Mouse (Mus musculus) stomach, postnatal 0 days (tissue): ENCODE measurements around the gene Pou1f1. TPM values are rescaled to one million over a fixed set of nuclear protein-coding genes. Genes with fewer than 3 reads are reported as not detected.

Experiments used
- ATAC-seq: fragments of 200-750 bp; cut with Nextera tagmentation; 2 replicates; pipeline ENCODE4 v1.8.0; 2017; ENCODE audit not compliant: low FRiP score, low TSS enrichment
- DNase-seq: peaks from one replicate; pipeline ENCODE4 v3.0.0-alpha.2; 2016; ENCODE audit warnings: low spot score
- H3K27ac ChIP-seq: fragments of 300-500 bp; sonication (generic); replicated peaks from 2 replicates; pipeline ENCODE4 v1.5.1; 2014; ENCODE audit warnings: mild to moderate bottlenecking, control low read depth
- H3K27me3 ChIP-seq: fragments of 300-500 bp; sonication (generic); 2 replicates; pipeline ENCODE4 v1.6.1; 2014; ENCODE audit warnings: low read length; ENCODE audit not compliant: control insufficient read depth, insufficient read depth
- H3K36me3 ChIP-seq: fragments of 300-500 bp; sonication (generic); 2 replicates; pipeline ENCODE4 v1.6.1; 2014; ENCODE audit warnings: low read length, mixed read lengths; ENCODE audit not compliant: control insufficient read depth, insufficient read depth
- H3K4me1 ChIP-seq: fragments of 300-500 bp; sonication (generic); replicated peaks from 2 replicates; pipeline ENCODE4 v1.6.1; 2014; ENCODE audit warnings: antibody characterized with exemption; ENCODE audit not compliant: control insufficient read depth, insufficient read depth
- H3K4me2 ChIP-seq: fragments of 300-500 bp; sonication (generic); replicated peaks from 2 replicates; pipeline ENCODE4 v1.6.1; 2014; ENCODE audit warnings: low read depth, mild to moderate bottlenecking, control low read depth, moderate library complexity
- H3K4me3 ChIP-seq: fragments of 300-500 bp; sonication (generic); 2 replicates; pipeline ENCODE4 v1.5.1; 2014; ENCODE audit warnings: low read depth, low read length, control low read depth
- H3K9ac ChIP-seq: fragments of 300-500 bp; sonication (generic); 2 replicates; pipeline ENCODE4 v1.6.1; 2014; ENCODE audit warnings: mild to moderate bottlenecking, low read length, control low read depth, mixed read lengths
- H3K9me3 ChIP-seq: fragments of 300-500 bp; sonication (generic); 2 replicates; pipeline ENCODE4 v1.6.1; 2016; ENCODE audit warnings: low read length; ENCODE audit not compliant: control insufficient read depth
- CTCF ChIP-seq: IDR thresholded peaks from 2 replicates; pipeline ENCODE4 v1.5.1; 2016; ENCODE audit warnings: antibody characterized with exemption, low read depth, mild to moderate bottlenecking, moderate library complexity
- EP300 ChIP-seq: optimal IDR thresholded peaks from 2 replicates; pipeline ENCODE3; 2016; ENCODE audit warnings: antibody characterized with exemption
- whole genome bisulfite sequencing: fragments of 180-500 bp; shearing (Covaris S2); extraction: QIAGEN DNeasy Blood & Tissue Kit; methylation state at CpG from one replicate; pipeline ENCODE4 v1.1.7; 2014; 5-methylcytosine and 5-hydroxymethylcytosine counted together
- polyA plus RNA-seq: library from polyadenylated mRNA; unstranded; fragments of >200 nt; fragmentation: Nextera tagmentation; extraction: Ambion mirVana; gene quantifications from 2 replicates; pipeline ENCODE4 v1.2.1, GENCODE M21; 2015

Gene Pou1f1
- polyA plus RNA-seq, 1 experiment from 2014 or later = 0.10 TPM

- Histone ChIP-seq H3K36me3 (peaks cover 8% of the 10 kb centered on the region; the same call in 1 of the 2 replicates), H3K9me3 (no peaks in the 10 kb centered on the region), H3K27ac (no peak overlapping the region), H3K9ac (no peak overlapping the region), H3K4me2 (no peak overlapping the region), H3K27me3 (no peaks in the 10 kb centered on the region), H3K4me1 (no peaks in the 10 kb centered on the region), H3K4me3 (no peak overlapping the region)
- WGBS = 70% methylated on average over 11 of the region's 11 CpGs
- ATAC-seq (peak; percentile 45; the same call in 1 of the 2 replicates), DNase-seq (peak; percentile 24)
- no peak for TF ChIP-seq EP300
- no peak for TF ChIP-seq CTCF
Observed at GRCm38 (mm10) chr16:65543676-65544293, 23.5 kb downstream of the Pou1f1 start.

GRCm38 (mm10) chr16:65548960-65549359, 28.6 kb downstream of the Pou1f1 start:
- Histone ChIP-seq H3K9ac (no peak overlapping the region), H3K4me3 (no peak overlapping the region), H3K4me1 (no peaks in the 10 kb centered on the region), H3K9me3 (no peaks in the 10 kb centered on the region), H3K4me2 (no peak overlapping the region), H3K36me3 (peaks cover 7% of the 10 kb centered on the region; the same call in 1 of the 2 replicates), H3K27me3 (no peaks in the 10 kb centered on the region), H3K27ac (no peak overlapping the region)
- WGBS = 61% methylated on average over 7 of the region's 7 CpGs
- DNase-seq = no peak
- TF ChIP-seq EP300 (no peak), CTCF (no peak)
- no peak for ATAC-seq

GRCm38 (mm10) chr16:65550814-65551213, 30.5 kb downstream of the Pou1f1 start:
- H3K27ac ChIP-seq = no peak overlapping the region
- no peak for TF ChIP-seq CTCF
- TF ChIP-seq EP300 = no peak
- 86% methylated on average over 13 of the region's 13 CpGs for WGBS
- 0 out of 2 replicates have a peak, but pooled peaks cover 2% of the 10 kb centered on the region for H3K36me3 ChIP-seq
- no peaks in the 10 kb centered on the region for H3K9me3 ChIP-seq
- ATAC-seq (no peak), DNase-seq (no peak)
- H3K27me3 ChIP-seq = no peaks in the 10 kb centered on the region
- H3K9ac ChIP-seq = no peak overlapping the region
- H3K4me1 ChIP-seq = no peaks in the 10 kb centered on the region
- no peak overlapping the region for H3K4me3 ChIP-seq
- H3K4me2 ChIP-seq = no peak overlapping the region

- Histone ChIP-seq H3K4me2 (no peak overlapping the region), H3K9ac (no peak overlapping the region), H3K27ac (no peak overlapping the region), H3K4me1 (no peaks in the 10 kb centered on the region), H3K27me3 (no peaks in the 10 kb centered on the region), H3K9me3 (no peaks in the 10 kb centered on the region), H3K36me3 (0 out of 2 replicates have a peak, but pooled peaks cover 2% of the 10 kb centered on the region), H3K4me3 (no peak overlapping the region)
- TF ChIP-seq EP300 = no peak
- no peak for TF ChIP-seq CTCF
- WGBS = 79% methylated on average over 5 of the region's 5 CpGs
- ATAC-seq (no peak), DNase-seq (no peak)
Observed at GRCm38 (mm10) chr16:65554267-65554666, 34.0 kb downstream of the Pou1f1 start.

GRCm38 (mm10) chr16:65557369-65557768, 37.1 kb downstream of the Pou1f1 start:
- H3K27ac ChIP-seq = no peak overlapping the region
- DNase-seq = no peak
- WGBS = 77% methylated on average over 5 of the region's 5 CpGs
- H3K36me3 ChIP-seq = no peaks in the 10 kb centered on the region
- H3K27me3 ChIP-seq = no peaks in the 10 kb centered on the region
- H3K9me3 ChIP-seq = no peaks in the 10 kb centered on the region
- TF ChIP-seq CTCF = no peak
- TF ChIP-seq EP300 = no peak
- H3K4me1 ChIP-seq = no peaks in the 10 kb centered on the region
- H3K4me3 ChIP-seq = no peak overlapping the region
- H3K9ac ChIP-seq = no peak overlapping the region
- no peak for ATAC-seq
- H3K4me2 ChIP-seq = no peak overlapping the region

- no peak for TF ChIP-seq CTCF
- TF ChIP-seq EP300 = no peak
- DNase-seq (peak; percentile 29), ATAC-seq (peak; percentile 76)
- no peaks in the 10 kb centered on the region for H3K9me3 ChIP-seq
- H3K4me3 ChIP-seq = no peak overlapping the region
- H3K36me3 ChIP-seq = no peaks in the 10 kb centered on the region
- WGBS = 63% methylated on average over 2 of the region's 2 CpGs
- H3K27ac ChIP-seq = 0 out of 2 replicates have a peak overlapping the region, but pooled peaks have one; percentile 46
- no peak overlapping the region for H3K9ac ChIP-seq
- H3K27me3 ChIP-seq = no peaks in the 10 kb centered on the region
- H3K4me1 ChIP-seq = no peaks in the 10 kb centered on the region
- no peak overlapping the region for H3K4me2 ChIP-seq
Observed at GRCm38 (mm10) chr16:65559591-65559990, 39.3 kb downstream of the Pou1f1 start.
